Mouse (Mus musculus): Measurements from ENCODE around the gene Sh2b3.

DNA sequence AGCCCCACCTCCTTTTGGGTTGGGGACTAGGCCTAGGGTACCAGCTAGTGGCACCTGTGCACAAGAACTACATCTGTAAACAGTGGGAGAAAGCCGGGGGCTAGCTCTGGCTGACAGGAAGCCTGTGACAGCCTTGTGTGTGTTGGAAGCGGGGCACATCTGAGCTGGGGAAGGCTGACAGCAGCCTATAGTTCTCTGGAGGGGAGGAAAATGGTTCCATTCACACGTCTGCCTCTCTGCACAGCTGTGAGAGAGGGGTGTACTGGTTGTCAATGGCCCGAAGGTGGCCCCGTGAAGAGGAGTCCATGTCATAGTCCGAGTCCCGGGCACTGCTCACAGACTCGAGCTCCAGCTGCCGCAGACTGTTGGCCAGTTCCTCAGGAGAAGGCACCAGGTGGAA lies 19.9 kb downstream of the Sh2b3 start:
- TF ChIP-seq EP300 (IDR thresholded peaks at IDR 0.05) (no peak), CTCF (IDR thresholded peaks at IDR 0.05) (no peak)
